Mouse (Mus musculus) ES-E14 (cell line): Measurements from ENCODE around the gene Mef2b. TPM values are rescaled to one million over a fixed set of nuclear protein-coding genes. Genes with fewer than 3 reads are reported as not detected.

Experiments used
- DNase-seq: peaks from one replicate; pipeline ENCODE4 v3.0.0-alpha.2; 2013; ENCODE audit warnings: low read depth, low spot score
- H3K27ac ChIP-seq: 2 replicates; pipeline ENCODE4 v1.5.1; 2012; ENCODE audit warnings: low read depth, mild to moderate bottlenecking, low read length, moderate library complexity, mixed read lengths; ENCODE audit not compliant: poor library complexity, insufficient read depth, severe bottlenecking
- H3K36me3 ChIP-seq: 2 replicates; pipeline ENCODE4 v1.6.1; 2012; ENCODE audit warnings: mild to moderate bottlenecking, low read length, moderate library complexity, mixed read lengths; ENCODE audit not compliant: control insufficient read depth, poor library complexity, insufficient read depth, severe bottlenecking
- H3K4me1 ChIP-seq, 2 experiments: fragments of 150-350 bp in 1 of 2; sonication (generic) in 1 of 2; 2 replicates each; pipeline ENCODE4 v1.6.1; 2012; ENCODE audit warnings: low read length in 2 of 2, mild to moderate bottlenecking in 1 of 2, mixed read lengths in 1 of 2; ENCODE audit not compliant: control insufficient read depth in 2 of 2, insufficient read depth in 2 of 2, poor library complexity in 1 of 2
- H3K4me3 ChIP-seq, 2 experiments: fragments of 150-350 bp in 1 of 2; sonication (generic) in 1 of 2; 2 replicates each; pipeline ENCODE4 v1.5.1; 2012; ENCODE audit warnings: low read length in 2 of 2, low read depth in 1 of 2, mild to moderate bottlenecking in 1 of 2, mixed read lengths in 1 of 2; ENCODE audit not compliant: insufficient read depth in 1 of 2, poor library complexity in 1 of 2, severe bottlenecking in 1 of 2
- H3K9ac ChIP-seq: 2 replicates; pipeline ENCODE4 v1.6.1; 2012; ENCODE audit warnings: low read depth, mild to moderate bottlenecking, low read length, mixed read lengths; ENCODE audit not compliant: poor library complexity, insufficient read depth, severe bottlenecking
- H3K9me3 ChIP-seq: fragments of 150-350 bp; sonication (generic); 2 replicates; pipeline ENCODE4 v1.6.1; 2012; ENCODE audit warnings: low read depth, mild to moderate bottlenecking, low read length; ENCODE audit not compliant: control insufficient read depth, insufficient read depth
- CHD2 ChIP-seq: IDR thresholded peaks from 2 replicates; pipeline ENCODE4 v1.6.1; 2014; ENCODE audit warnings: mild to moderate bottlenecking, low read depth, low read length, inconsistent platforms
- HCFC1 ChIP-seq: IDR thresholded peaks from 2 replicates; pipeline ENCODE4 v1.6.1; 2012; ENCODE audit warnings: low read length, inconsistent platforms, borderline replicate concordance; ENCODE audit not compliant: insufficient read depth
- MAFK ChIP-seq: IDR thresholded peaks from 2 replicates; pipeline ENCODE4 v1.6.1; 2014; ENCODE audit warnings: mild to moderate bottlenecking, low read depth, low read length, inconsistent platforms; ENCODE audit not compliant: insufficient read depth
- ZC3H11A ChIP-seq: IDR thresholded peaks from 2 replicates; pipeline ENCODE4 v1.6.1; 2012; ENCODE audit warnings: low read depth, mild to moderate bottlenecking, inconsistent platforms, low read length, borderline replicate concordance
- ZNF384 ChIP-seq: IDR thresholded peaks from 2 replicates; pipeline ENCODE4 v1.6.1; 2012; ENCODE audit warnings: low read depth, low read length, inconsistent platforms
- in situ Hi-C, 2 experiments: fragments of 600-800 bp; cut with MboI; formaldehyde crosslinking; loops; one replicate each; pipeline ENCODE4 v1.15.1; 2025; ENCODE audit warnings: low sequenced_read_pairs in 2 of 2, inconsistent platforms in 1 of 2; ENCODE audit not compliant: unreplicated experiment in 2 of 2
- total RNA-seq: library from RNA; depleted of rRNA; stranded (reverse); fragments of 300-350 nt; gene quantifications from 2 replicates; pipeline ENCODE4 v1.2.3, GENCODE M21; 2012

Mef2b gene
- total RNA-seq, 1 experiment = 3.6 TPM

- in situ Hi-C loops = no loop called here
- Histone ChIP-seq H3K9ac (no peak overlapping the region), H3K9me3 (no peaks in the 10 kb centered on the region), H3K4me1 (peaks cover 2 to 10% of the 10 kb centered on the region in 2 experiments; a peak in 2 of 4 replicates), H3K27ac (no peak overlapping the region), H3K4me3 (no peak overlapping the region), H3K36me3 (peaks cover 29% of the 10 kb centered on the region)
- DNase-seq = no peak
- TF ChIP-seq HCFC1 (no peak), CHD2 (no peak), ZC3H11A (no peak), MAFK (no peak), ZNF384 (no peak)
Observed at GRCm38 (mm10) chr8:70134086-70134485, 5.4 kb upstream of the Mef2b start.

GRCm38 (mm10) chr8:70134931-70135330 is 4.6 kb upstream of the Mef2b start:
- Histone ChIP-seq H3K36me3 (peaks cover 29% of the 10 kb centered on the region), H3K9ac (no peak overlapping the region), H3K27ac (no peak overlapping the region), H3K9me3 (no peaks in the 10 kb centered on the region), H3K4me3 (no peak overlapping the region), H3K4me1 (0 out of 4 replicates have a peak, but pooled peaks cover 0 to 5% of the 10 kb centered on the region in 2 experiments)
- in situ Hi-C loops = no loop called here
- TF ChIP-seq CHD2 (no peak), HCFC1 (no peak), ZC3H11A (no peak), ZNF384 (no peak), MAFK (no peak)
- DNase-seq = no peak

DNA sequence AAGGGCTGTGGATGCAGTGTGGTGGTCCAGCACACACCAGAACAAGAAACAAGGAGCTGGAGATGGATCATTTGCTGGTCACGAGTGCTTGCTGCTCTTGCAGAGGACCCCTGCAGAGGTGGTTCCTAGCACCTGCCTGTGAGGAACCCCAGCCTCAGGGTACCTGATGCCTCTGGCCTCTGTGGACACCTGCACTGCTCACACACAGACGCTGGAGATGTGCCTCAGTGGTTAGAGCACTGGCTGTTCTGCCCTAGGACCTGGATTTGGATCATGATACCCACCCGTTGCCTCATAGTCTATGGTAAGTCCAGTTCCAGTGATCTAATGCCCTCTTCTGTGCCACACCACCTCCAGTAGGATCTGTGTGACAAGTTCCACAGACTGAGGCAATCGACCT is 2.9 kb upstream of the Mef2b start:
- no peak for DNase-seq
- no peaks in the 10 kb centered on the region for H3K9me3 ChIP-seq
- TF ChIP-seq ZNF384 = no peak
- no peak for TF ChIP-seq MAFK
- TF ChIP-seq HCFC1 = no peak
- no peak for TF ChIP-seq CHD2
- TF ChIP-seq ZC3H11A = no peak
- no peak overlapping the region for H3K4me3 ChIP-seq
- H3K36me3 ChIP-seq = peaks cover 29% of the 10 kb centered on the region
- H3K27ac ChIP-seq = no peak overlapping the region
- in situ Hi-C loops = no loop called here
- H3K9ac ChIP-seq = no peak overlapping the region
- 0 out of 4 replicates have a peak, but pooled peaks cover 0 to 7% of the 10 kb centered on the region in 2 experiments for H3K4me1 ChIP-seq

DNA sequence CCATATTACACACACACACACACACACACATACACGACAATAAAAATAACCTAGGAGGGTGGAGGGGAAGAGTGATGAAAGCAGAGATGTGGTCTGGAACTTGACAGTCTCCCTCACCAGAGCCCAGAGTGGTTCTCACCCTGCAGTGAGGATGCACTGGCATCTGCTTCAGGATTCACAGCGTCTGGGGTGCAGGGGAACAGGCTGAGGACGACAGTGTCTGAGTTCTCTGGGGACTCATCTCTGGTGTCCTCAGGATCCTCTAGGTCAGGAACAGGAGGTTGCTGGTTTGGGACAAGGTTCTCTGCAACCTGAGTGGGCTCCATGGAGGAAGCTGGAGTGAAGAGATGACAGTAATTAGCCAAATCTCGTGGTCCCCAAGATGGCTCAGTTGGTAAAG is 1.6 kb upstream of the Mef2b start:
- H3K36me3 ChIP-seq = peaks cover 30% of the 10 kb centered on the region
- TF ChIP-seq ZNF384 (no peak), ZC3H11A (no peak), MAFK (no peak)
- H3K9ac ChIP-seq = no peak overlapping the region
- 0 out of 4 replicates have a peak, but pooled peaks cover 0 to 4% of the 10 kb centered on the region in 2 experiments for H3K4me1 ChIP-seq
- DNase-seq = no peak
- H3K4me3 ChIP-seq = no peak overlapping the region
- no peaks in the 10 kb centered on the region for H3K9me3 ChIP-seq
- in situ Hi-C loops = no loop called here
- H3K27ac ChIP-seq = no peak overlapping the region

GRCm38 (mm10) chr8:70139981-70140380 is 470 bp downstream of the Mef2b start:
- H3K9me3 ChIP-seq = no peaks in the 10 kb centered on the region
- in situ Hi-C loops = no loop called here
- H3K9ac ChIP-seq = peak overlapping the region; percentile 95
- no peak overlapping the region for H3K27ac ChIP-seq
- 0 out of 4 replicates have a peak, but pooled peaks cover 0 to 4% of the 10 kb centered on the region in 2 experiments for H3K4me1 ChIP-seq
- peak overlapping the region; percentile 98 to 99 for H3K4me3 ChIP-seq
- peaks cover 14% of the 10 kb centered on the region; the same call in 1 of the 2 replicates for H3K36me3 ChIP-seq
- DNase-seq = no peak
- TF ChIP-seq MAFK (no peak), ZNF384 (no peak)
